10 mouse cellular contexts compared by ENCODE assay signal in the genomic region with DNA sequence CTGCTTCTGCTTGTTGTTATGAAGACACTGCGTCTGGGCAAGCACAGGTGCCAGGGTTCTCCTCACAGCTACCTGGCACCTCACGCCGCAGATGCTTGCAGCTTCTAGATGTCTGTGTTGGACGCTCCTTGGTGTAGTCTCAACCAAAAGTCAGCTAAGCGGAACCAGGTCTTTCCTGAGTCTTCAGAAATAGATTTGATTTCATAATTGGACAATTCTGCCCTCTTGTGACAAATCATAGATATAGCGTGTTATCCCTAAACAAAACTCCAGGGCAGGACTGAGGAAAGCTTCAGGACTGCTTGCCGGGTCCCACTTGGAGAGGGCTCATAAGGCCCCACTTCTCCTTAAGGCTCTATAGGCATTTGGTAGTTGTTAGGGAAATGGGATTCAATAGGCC. TPM values are rescaled to one million over a fixed set of nuclear protein-coding genes. Genes with fewer than 3 reads are reported as not detected.
DNase-seq lines count a peak whose midpoint lies in the region; ATAC-seq and TF ChIP-seq lines count a peak whose summit lies in the region.
"Had no signal": no experiment of that assay in that cellular context is flagged by ENCODE, and none has a peak within 500 bp of the region (broad histone marks: within the 10 kb centered on the region; RNA-seq: fewer than 3 reads in every experiment).

No protein-coding gene starts in this region.

- peak; percentile 37; the same call in 1 of the 2 replicates for TF ChIP-seq CTCF in liver, adult 2 months (IDR thresholded peaks at IDR 0.05; ENCODE audit: low read depth, low read length)

- no peak for TF ChIP-seq POLR2A in liver, adult 2 months (IDR thresholded peaks at IDR 0.05; ENCODE audit: extremely low read depth, insufficient read depth, low read length)

- H3K4me2 ChIP-seq in kidney, embryonic 16.5 days (replicated peaks; ENCODE audit: low read depth, low read length): no peak overlapping the region
- H3K4me2 ChIP-seq: midbrain, embryonic 12.5 days had no signal

- H3K4me3 ChIP-seq in liver, adult 2 months (ENCODE audit: insufficient read depth, low read depth, low read length): no peak overlapping the region
- no peak overlapping the region for H3K4me3 ChIP-seq in kidney, embryonic 16.5 days (ENCODE audit: low read length)
- H3K4me3 ChIP-seq: erythroblast, embryonic 14.5 days; midbrain, embryonic 12.5 days had no signal

- peak; percentile 42 for DNase-seq in liver, adult 2 months (ENCODE audit: extremely low read depth, low read depth, low spot score)
- DNase-seq in liver: no peak
- peak; percentile 85 for DNase-seq in brain, adult 2 months (ENCODE audit: low read depth, low spot score)
- DNase-seq in embryo, embryonic 10.5 days (ENCODE audit: low spot score): peak; percentile 74
- DNase-seq in frontal cortex, postnatal 36 days (ENCODE audit: low spot score in 2 of 2): no peak
- no peak for DNase-seq in adrenal gland, postnatal 4 days (ENCODE audit: low spot score in 2 of 2)

- H3K4me1 ChIP-seq in liver, adult 2 months (ENCODE audit: control insufficient read depth, insufficient read depth, low read length): no peaks in the 10 kb centered on the region
- no peaks in the 10 kb centered on the region for H3K4me1 ChIP-seq in kidney, embryonic 16.5 days (ENCODE audit: insufficient read depth, low read length)
- H3K4me1 ChIP-seq: midbrain, embryonic 12.5 days had no signal

- no peak overlapping the region for H3K27ac ChIP-seq in liver, adult 2 months (replicated peaks; ENCODE audit: insufficient read depth, low read depth, low read length)
- H3K27ac ChIP-seq in kidney, embryonic 16.5 days (ENCODE audit: low read length): no peak overlapping the region
- H3K27ac ChIP-seq: midbrain, embryonic 12.5 days had no signal

- no peaks in the 10 kb centered on the region for H3K36me3 ChIP-seq in liver, adult 2 months (ENCODE audit: control insufficient read depth, insufficient read depth, low read length)
- no peaks in the 10 kb centered on the region for H3K36me3 ChIP-seq in kidney, embryonic 16.5 days (ENCODE audit: insufficient read depth, low read length)
- H3K36me3 ChIP-seq: midbrain, embryonic 12.5 days had no signal

- no peaks in the 10 kb centered on the region for H3K9me3 ChIP-seq in kidney, embryonic 16.5 days (ENCODE audit: low read length)
- H3K9me3 ChIP-seq: midbrain, embryonic 12.5 days had no signal

- peak; percentile 39; the same call in 1 of the 2 replicates for ATAC-seq in kidney, embryonic 16.5 days (ENCODE audit: low FRiP score, low TSS enrichment)
- peak; percentile 42; the same call in 1 of the 2 replicates for ATAC-seq in neutrophil, adult 5-6 weeks (ENCODE audit: extremely low read depth, insufficient number of reproducible peaks, low FRiP score, poor library complexity, severe bottlenecking)

- H3K79me2 ChIP-seq in liver, adult 2 months (ENCODE audit: control insufficient read depth, insufficient read depth, low read length): no peaks in the 10 kb centered on the region

- 59% methylated on average over 7 of the region's 7 CpGs for WGBS in liver, adult 2 months
- WGBS in kidney, embryonic 16.5 days: 58% methylated on average over 7 of the region's 7 CpGs

- H3K9ac ChIP-seq in liver, adult 2 months (ENCODE audit: low read depth, low read length): no peak overlapping the region
- no peak overlapping the region for H3K9ac ChIP-seq in kidney, embryonic 16.5 days (replicated peaks; ENCODE audit: low read length)
- H3K9ac ChIP-seq: midbrain, embryonic 12.5 days had no signal

- no peaks in the 10 kb centered on the region for H3K27me3 ChIP-seq in liver, adult 2 months (ENCODE audit: control insufficient read depth, insufficient read depth, low read length)
- no peaks in the 10 kb centered on the region for H3K27me3 ChIP-seq in kidney, embryonic 16.5 days (ENCODE audit: insufficient read depth, low read length)
- H3K27me3 ChIP-seq: midbrain, embryonic 12.5 days had no signal

RNA-seq across cellular contexts. Expression of gene Cfap161, which starts 7.8 kb away (rescaled TPM):
- not detected in 2 replicates for total RNA-seq in liver, adult 2 months (2014; rRNA removed)
- not detected in 2 replicates for polyA plus RNA-seq in liver, adult 2 months (2012; rRNA removed)
- 0.11 TPM in 1 of 2 replicates, not detected in the other for polyA plus RNA-seq in kidney, embryonic 16.5 days (2015; fragmentation: Nextera tagmentation; extraction: Ambion mirVana)
- total RNA-seq in neutrophil, adult 5-6 weeks (2017): not detected in 2 replicates
- total RNA-seq in adrenal gland, postnatal 4 days (2021): 1 to 10 TPM; 1.1 to 1.4 TPM
- polyA plus RNA-seq: erythroblast, embryonic 14.5 days; midbrain, embryonic 12.5 days had no signal

RNA-seq across cellular contexts. Expression of gene Il16, which starts 57.0 kb away (rescaled TPM):
- 4.1 and 5.0 TPM in 2 replicates for total RNA-seq in liver, adult 2 months (2014; rRNA removed)
- 1.3 and 1.5 TPM in 2 replicates for polyA plus RNA-seq in liver, adult 2 months (2012; rRNA removed)
- polyA plus RNA-seq in kidney, embryonic 16.5 days (2015; fragmentation: Nextera tagmentation; extraction: Ambion mirVana): 4.5 and 5.1 TPM in 2 replicates
- total RNA-seq in neutrophil, adult 5-6 weeks (2017): 454 and 474 TPM in 2 replicates
- total RNA-seq in adrenal gland, postnatal 4 days (2021): 1 to 10 TPM; 8.5 to 8.8 TPM

Comparison
In these comparisons a context has a peak if more than half of its experiments do, and no peak if none do; other contexts are left out.
1. DNase-seq: peak in liver, adult 2 months (single experiment), brain, adult 2 months (single experiment) and embryo, embryonic 10.5 days (single experiment); none in liver (single experiment), frontal cortex, postnatal 36 days (0 of 2) and adrenal gland, postnatal 4 days (0 of 2).
2. RNA of gene Il16, which starts 57.0 kb away (total RNA-seq): 454 to 474 TPM in neutrophil, adult 5-6 weeks; 8.5 to 8.8 TPM in adrenal gland, postnatal 4 days and 4.1 to 5.0 TPM in liver, adult 2 months; every median in the first group is over 10 times any median in the second.